Mouse (Mus musculus) ovary, postnatal 36 days (tissue): Measurements from ENCODE around the gene Gpam.
A peak's percentile ranks its signal among the peaks of the same experiment; 100 is the strongest.

Source experiments
- DNase-seq: peaks from one replicate; pipeline ENCODE4 v3.0.0; 2022; ENCODE audit warnings: low spot score, mixed read lengths

Gene Gpam

DNA sequence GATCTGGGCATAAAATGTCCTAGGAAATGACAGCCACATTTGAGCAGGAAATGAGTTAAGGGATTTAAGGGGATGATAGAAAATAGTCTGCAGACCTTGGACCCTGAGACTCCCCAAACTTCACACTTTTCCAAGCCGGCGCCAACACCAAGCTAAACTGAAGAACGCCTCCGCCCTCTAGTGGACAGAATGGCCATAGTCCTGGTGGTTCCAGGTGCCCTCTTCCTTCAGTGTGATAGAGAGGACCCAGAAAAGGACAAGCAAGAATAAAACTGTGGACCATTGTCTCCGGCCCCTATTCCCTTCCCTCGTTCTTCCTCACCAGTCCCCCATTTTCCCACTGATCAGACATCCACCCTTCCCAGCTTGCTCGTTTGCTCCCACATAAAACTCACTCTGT, 66.1 kb downstream of the Gpam start:
- peak; percentile 65 for DNase-seq

DNA sequence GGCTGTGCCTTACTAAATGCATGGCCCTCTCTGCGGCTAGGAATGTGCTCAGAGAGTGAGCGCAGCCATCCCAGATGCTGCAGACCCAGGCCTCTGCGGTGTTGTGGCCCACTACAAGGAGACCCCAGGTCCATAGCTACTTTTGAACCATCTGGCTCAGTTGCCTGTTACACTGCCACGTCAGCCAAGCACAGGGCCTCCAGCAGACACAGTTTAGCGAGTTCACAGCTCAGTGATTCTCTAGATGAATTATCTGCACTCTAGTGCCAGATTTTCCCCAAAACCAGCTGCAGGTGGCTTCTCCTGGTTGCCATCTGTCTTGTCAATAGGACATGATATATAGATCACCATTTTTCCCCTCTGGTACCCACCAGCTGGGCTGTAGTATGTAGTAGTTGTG, 69.6 kb downstream of the Gpam start:
- no peak for DNase-seq

DNA sequence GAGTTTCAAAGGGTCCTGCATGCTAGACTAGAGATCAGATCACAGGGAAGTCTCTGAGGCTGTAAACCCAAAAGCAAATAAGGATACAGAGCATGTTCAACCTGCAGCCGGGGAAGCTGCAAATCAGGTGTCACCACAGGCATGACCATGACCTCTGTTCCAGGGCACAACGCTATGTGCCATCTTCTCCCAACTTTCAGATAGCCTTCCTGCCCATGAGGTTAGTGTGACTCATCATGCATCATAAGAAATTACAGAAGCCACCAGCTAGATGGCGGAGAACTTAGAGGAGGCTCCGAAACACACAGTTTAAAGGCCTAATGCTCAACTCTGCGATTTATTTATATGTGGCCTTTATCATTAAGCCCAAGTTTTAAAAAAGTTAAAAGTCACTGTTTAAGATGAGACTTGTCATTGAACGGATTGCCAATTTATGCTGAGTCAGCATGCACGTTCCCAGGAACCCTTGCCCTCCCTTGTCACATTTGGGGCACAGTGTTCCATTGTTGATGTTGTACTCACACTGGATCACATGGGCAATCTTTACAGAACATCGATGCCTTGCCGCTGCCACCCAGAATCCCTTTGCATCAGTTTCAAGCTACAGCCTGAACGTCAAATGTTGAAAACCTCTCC, 71.3 kb downstream of the Gpam start:
- no peak for DNase-seq

DNA sequence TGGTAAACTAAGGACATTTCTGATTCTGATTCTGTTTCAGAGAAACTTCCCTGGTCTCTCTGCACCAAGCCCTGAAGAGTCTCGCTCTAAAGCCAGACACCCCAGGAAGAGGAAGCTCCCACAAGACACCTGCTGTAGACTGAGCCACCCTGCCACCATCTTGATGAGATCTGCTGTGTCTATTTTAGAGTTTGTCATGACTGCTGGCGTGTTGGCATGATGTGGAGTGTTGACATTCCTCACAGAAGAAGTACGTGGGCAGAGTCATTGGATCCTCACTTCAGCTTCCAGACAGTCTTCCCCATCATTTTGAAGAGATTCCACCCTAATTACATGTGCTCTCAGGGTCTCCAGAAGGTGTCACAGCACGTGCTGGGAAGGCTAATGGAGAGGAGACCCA, 73.9 kb downstream of the Gpam start:
- no peak for DNase-seq

DNA sequence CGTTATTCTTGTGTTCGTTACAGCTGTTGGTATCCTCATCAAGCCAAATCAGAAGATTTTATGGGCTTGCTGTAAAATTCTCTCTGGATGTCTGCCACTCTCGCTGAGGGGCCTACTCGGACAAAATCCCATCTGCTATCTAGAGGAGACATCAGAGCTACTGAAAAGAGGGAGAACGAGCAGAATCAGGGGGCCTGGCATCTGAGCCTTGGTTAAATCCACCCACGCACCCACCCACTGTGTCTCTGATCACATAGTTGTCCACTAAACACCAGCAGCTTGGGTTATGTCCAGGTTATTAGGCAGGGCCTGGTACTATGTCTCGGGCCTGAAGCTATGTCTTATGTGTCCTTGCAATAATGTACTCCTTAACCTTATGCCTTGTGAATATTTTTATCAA, 89.6 kb downstream of the Gpam start:
- no peak for DNase-seq

DNA sequence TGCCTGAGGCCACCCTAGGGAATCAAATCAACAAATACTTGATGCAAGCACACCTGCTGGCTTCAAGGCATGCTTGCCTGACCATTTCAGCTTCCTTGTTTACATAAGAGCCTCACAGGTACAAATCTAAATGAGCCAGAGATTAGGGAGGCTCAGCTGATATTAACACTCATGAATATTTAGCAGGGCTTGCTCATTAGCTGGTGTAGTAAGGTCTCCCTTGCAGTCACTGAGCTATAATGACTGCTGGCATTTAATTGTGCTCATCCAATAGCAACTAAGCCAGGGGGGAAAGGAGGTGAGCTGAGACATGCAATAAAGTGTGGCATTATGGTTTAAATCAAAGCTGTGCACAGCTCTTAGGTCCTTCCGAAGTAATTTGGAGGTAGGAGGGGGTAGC, 108.2 kb downstream of the Gpam start:
- no peak for DNase-seq
